Mouse (Mus musculus): ENCODE data around the gene Gm10644.

The Gm10644 gene

GRCm38 (mm10) chr8:83980845-83981244 is 25.8 kb upstream of the Gm10644 start:
- WGBS: 55% methylated on average over 8 of the region's 8 CpGs

GRCm38 (mm10) chr8:83980250-83980649 is 25.2 kb upstream of the Gm10644 start:
- 93% methylated on average over 1 of the region's 1 CpGs for WGBS

GRCm38 (mm10) chr8:83978200-83978599 is 23.2 kb upstream of the Gm10644 start:
- 57% methylated on average over 9 of the region's 9 CpGs for WGBS

- WGBS: 24% methylated on average over 6 of the region's 6 CpGs
Observed at GRCm38 (mm10) chr8:83977646-83978045, 22.6 kb upstream of the Gm10644 start.

- WGBS: 55% methylated on average over 5 of the region's 5 CpGs
Observed at GRCm38 (mm10) chr8:83976779-83977350, 21.9 kb upstream of the Gm10644 start.

- WGBS: 73% methylated on average over 4 of the region's 4 CpGs
Observed at GRCm38 (mm10) chr8:83976101-83976630, 21.2 kb upstream of the Gm10644 start.

- 73% methylated on average over 4 of the region's 4 CpGs for WGBS
Observed at GRCm38 (mm10) chr8:83974521-83974920, 19.5 kb upstream of the Gm10644 start.

- 2% methylated on average over 37 of the region's 37 CpGs for WGBS
Observed at GRCm38 (mm10) chr8:83973161-83974031, 18.4 kb upstream of the Gm10644 start.

- WGBS: under 1% methylated on average over 84 of the region's 94 CpGs
Observed at GRCm38 (mm10) chr8:83972150-83973120, 17.4 kb upstream of the Gm10644 start, which contains the start of gene Prkaca. TSS of gene Prkaca (plus strand) at chr8:83972993.

- 74% methylated on average over 6 of the region's 6 CpGs for WGBS
Observed at GRCm38 (mm10) chr8:83971661-83972060, 16.7 kb upstream of the Gm10644 start.

- 91% methylated on average over 4 of the region's 4 CpGs for WGBS
Observed at GRCm38 (mm10) chr8:83971121-83971520, 16.1 kb upstream of the Gm10644 start.

- 95% methylated on average over 7 of the region's 7 CpGs for WGBS
Observed at GRCm38 (mm10) chr8:83967701-83968100, 12.7 kb upstream of the Gm10644 start.

GRCm38 (mm10) chr8:83964015-83964765 is 9.2 kb upstream of the Gm10644 start:
- 84% methylated on average over 5 of the region's 5 CpGs for WGBS

GRCm38 (mm10) chr8:83956789-83957188 is 1.8 kb upstream of the Gm10644 start:
- WGBS: 3% methylated on average over 1 of the region's 1 CpGs

- whole genome bisulfite sequencing: under 1% methylated on average over 15 of the region's 15 CpGs
Observed at GRCm38 (mm10) chr8:83955958-83956218, 883 bp upstream of the Gm10644 start.

GRCm38 (mm10) chr8:83954749-83955105 is 278 bp downstream of the Gm10644 start:
- WGBS: under 1% methylated on average over 14 of the region's 14 CpGs

- WGBS: 62% methylated on average over 3 of the region's 3 CpGs
Observed at GRCm38 (mm10) chr8:83945540-83945939, 9.5 kb downstream of the Gm10644 start.

- 16% methylated on average over 1 of the region's 1 CpGs for WGBS
Observed at GRCm38 (mm10) chr8:83942446-83942845, 12.6 kb downstream of the Gm10644 start.

- 64% methylated on average over 6 of the region's 6 CpGs for WGBS
Observed at GRCm38 (mm10) chr8:83941066-83941677, 13.8 kb downstream of the Gm10644 start.

GRCm38 (mm10) chr8:83938330-83938729 is 16.7 kb downstream of the Gm10644 start:
- 94% methylated on average over 15 of the region's 15 CpGs for WGBS

GRCm38 (mm10) chr8:83937645-83938044 is 17.4 kb downstream of the Gm10644 start:
- 85% methylated on average over 7 of the region's 7 CpGs for WGBS
